Mouse (Mus musculus): ENCODE results near the gene Vmn2r75. TPM values are rescaled to one million over a fixed set of nuclear protein-coding genes. Genes with fewer than 3 reads are reported as not detected.
"Not testable (repeated sequence)": the region's sequence is repeated elsewhere in the genome, so short reads cannot be mapped to it uniquely, and the experiment has no call there.

Vmn2r75 gene
- not detected in 2 replicates for polyA plus RNA-seq (2014; fragmentation: Nextera tagmentation; extraction: Ambion mirVana)

DNA sequence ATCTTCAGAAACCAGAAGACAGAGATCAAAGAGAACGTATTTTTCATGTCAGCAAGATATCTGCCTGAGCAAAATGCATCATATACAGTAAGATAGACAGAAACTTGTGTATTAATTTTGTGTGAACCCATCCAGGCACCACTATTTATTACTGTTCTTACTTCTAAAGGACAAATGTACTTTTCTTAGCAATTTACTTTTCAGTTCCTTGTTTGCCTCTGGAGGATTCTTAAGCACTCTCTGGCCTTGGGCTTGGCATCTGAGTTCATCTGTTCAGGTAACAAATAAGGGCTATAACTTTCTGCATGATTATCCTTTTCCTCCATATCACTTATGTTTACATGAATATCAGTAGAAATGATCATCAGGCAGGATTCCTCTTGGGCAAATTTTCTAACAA, at the start of gene Vmn2r75:
Gene Vmn2r75 (minus strand): TSS at position 101 of the 400 bp plus-strand sequence.
- not testable (repeated sequence) for H3K27me3 ChIP-seq (ENCODE audit: control insufficient read depth, insufficient read depth, low read length); H3K4me3 ChIP-seq (ENCODE audit: low read depth, low read length); H3K4me2 ChIP-seq (replicated peaks; ENCODE audit: low read depth, low read length); DNase-seq (ENCODE audit: low spot score); H3K9ac ChIP-seq (ENCODE audit: low read depth, low read length); H3K36me3 ChIP-seq (ENCODE audit: control insufficient read depth, insufficient read depth, low read length); H3K9me3 ChIP-seq (ENCODE audit: control insufficient read depth, low read length); ATAC-seq (ENCODE audit: low FRiP score); H3K4me1 ChIP-seq (replicated peaks; ENCODE audit: control insufficient read depth, insufficient read depth, low read length); H3K27ac ChIP-seq (ENCODE audit: low read depth, low read length)
- WGBS: 63% methylated on average over 1 of the region's 1 CpGs

GRCm38 (mm10) chr7:86211345-86211744, 39.8 kb upstream of the Vmn2r75 start:
- H3K27me3 ChIP-seq (ENCODE audit: control insufficient read depth, insufficient read depth, low read length): no peaks in the 10 kb centered on the region
- DNase-seq (ENCODE audit: low spot score): peak; percentile 50
- H3K4me1 ChIP-seq (replicated peaks; ENCODE audit: control insufficient read depth, insufficient read depth, low read length): no peaks in the 10 kb centered on the region
- ATAC-seq (ENCODE audit: low FRiP score): peak; percentile 76
- no peak overlapping the region for H3K4me2 ChIP-seq (replicated peaks; ENCODE audit: low read depth, low read length)
- H3K27ac ChIP-seq (ENCODE audit: low read depth, low read length): no peak overlapping the region
- H3K9ac ChIP-seq (ENCODE audit: low read depth, low read length): no peak overlapping the region
- no peaks in the 10 kb centered on the region for H3K36me3 ChIP-seq (ENCODE audit: control insufficient read depth, insufficient read depth, low read length)
- H3K9me3 ChIP-seq (ENCODE audit: control insufficient read depth, low read length): no peaks in the 10 kb centered on the region
- no peak overlapping the region for H3K4me3 ChIP-seq (ENCODE audit: low read depth, low read length)

Other genes starting within 250 kb of the Vmn2r75 start
- gene Vmn2r74, start 210.1 kb downstream of the Vmn2r75 start, polyA plus RNA-seq (2014; fragmentation: Nextera tagmentation; extraction: Ambion mirVana): not detected in 2 replicates
- gene Vmn2r76, start 74.5 kb upstream of the Vmn2r75 start, polyA plus RNA-seq (2014; fragmentation: Nextera tagmentation; extraction: Ambion mirVana): not detected in 2 replicates
- not detected in 2 replicates for gene Olfr310, start 105.4 kb upstream of the Vmn2r75 start, polyA plus RNA-seq (2014; fragmentation: Nextera tagmentation; extraction: Ambion mirVana)
- gene Olfr309, start 141.9 kb upstream of the Vmn2r75 start, polyA plus RNA-seq (2014; fragmentation: Nextera tagmentation; extraction: Ambion mirVana): not detected in 2 replicates
- gene Olfr308, start 153.9 kb upstream of the Vmn2r75 start, polyA plus RNA-seq (2014; fragmentation: Nextera tagmentation; extraction: Ambion mirVana): not detected in 2 replicates
- not detected in 2 replicates for gene Olfr307, start 165.8 kb upstream of the Vmn2r75 start, polyA plus RNA-seq (2014; fragmentation: Nextera tagmentation; extraction: Ambion mirVana)
- not detected in 2 replicates for gene Olfr305, start 195.2 kb upstream of the Vmn2r75 start, polyA plus RNA-seq (2014; fragmentation: Nextera tagmentation; extraction: Ambion mirVana)
- gene Olfr304, start 214.9 kb upstream of the Vmn2r75 start, polyA plus RNA-seq (2014; fragmentation: Nextera tagmentation; extraction: Ambion mirVana): not detected in 2 replicates
- gene Olfr303, start 226.0 kb upstream of the Vmn2r75 start, polyA plus RNA-seq (2014; fragmentation: Nextera tagmentation; extraction: Ambion mirVana): not detected in 2 replicates
- gene Olfr301, start 232.1 kb upstream of the Vmn2r75 start, polyA plus RNA-seq (2014; fragmentation: Nextera tagmentation; extraction: Ambion mirVana): not detected in 2 replicates